Mouse (Mus musculus): Measurements from ENCODE around the gene Gm3448. TPM values are rescaled to one million over a fixed set of nuclear protein-coding genes. Genes with fewer than 3 reads are reported as not detected.
A peak's percentile ranks its signal among the peaks of the same experiment; 100 is the strongest.
"Not testable (repeated sequence)": the region's sequence is repeated elsewhere in the genome, so short reads cannot be mapped to it uniquely, and the experiment has no call there.

Gene Gm3448
- total RNA-seq, 2 experiments from 2014 or later = 1.2 to 1.4 TPM

DNA sequence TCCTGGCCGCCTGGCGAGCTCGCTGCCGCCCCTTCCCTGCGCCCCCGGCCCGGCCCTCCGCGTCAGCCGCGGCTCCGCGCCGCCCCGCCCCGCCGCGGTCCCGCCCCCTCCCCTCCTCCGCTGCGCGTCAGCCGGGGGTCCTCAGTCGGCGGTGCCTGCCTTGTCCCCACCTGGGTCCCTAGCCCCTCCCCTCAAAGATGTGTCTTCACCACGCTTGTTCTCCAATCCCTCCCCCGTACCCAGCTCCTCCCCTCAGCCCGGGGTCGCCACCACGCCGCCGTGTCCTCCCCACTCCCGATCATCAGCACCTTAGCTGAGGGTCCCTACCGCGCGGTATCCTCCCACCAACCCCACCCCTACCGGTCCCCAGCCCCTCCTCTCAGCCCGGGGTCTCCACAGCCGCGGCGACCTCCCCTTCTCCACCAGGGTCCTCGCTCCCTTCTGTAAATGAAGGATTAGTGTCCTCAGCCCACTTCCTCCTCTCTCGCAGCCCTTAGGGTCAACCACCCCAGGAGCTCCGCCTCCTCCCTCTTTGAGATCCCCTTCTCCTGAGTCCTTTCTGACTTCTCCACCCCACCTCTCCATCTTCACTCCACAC is 79.7 kb downstream of the Gm3448 start:
- intact Hi-C loops (cut with DNase I) = not testable (repeated sequence)

DNA sequence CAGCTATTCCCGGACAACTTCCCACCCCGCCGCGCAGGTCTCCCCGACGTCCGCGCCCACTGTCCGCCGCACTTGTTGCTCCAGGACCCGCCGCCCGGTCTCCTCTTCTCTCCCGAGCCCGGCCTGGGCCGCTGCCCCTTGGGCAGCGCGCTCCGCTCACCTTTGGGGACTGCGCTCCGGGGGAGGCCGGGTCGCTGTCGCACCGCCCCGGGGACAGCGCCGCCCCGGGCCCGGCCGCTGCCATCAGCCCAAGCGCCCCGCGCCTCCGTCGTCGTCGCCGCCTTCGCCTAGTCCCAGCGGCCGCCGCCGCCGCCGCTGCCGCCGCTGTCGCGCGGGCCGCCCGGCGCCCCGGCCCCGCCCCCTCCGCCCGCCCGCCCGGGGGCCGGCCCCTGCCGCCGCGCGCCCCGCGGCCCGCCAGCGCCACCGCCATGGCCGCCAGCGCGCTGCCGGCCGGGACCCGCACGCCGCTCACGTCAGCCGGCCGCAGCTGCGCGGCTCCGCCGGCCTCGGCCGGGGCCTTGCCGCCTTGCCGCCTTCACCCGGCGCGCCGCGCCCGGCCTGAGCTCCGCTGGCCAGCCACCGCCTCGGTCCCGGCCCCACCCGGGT is 80.3 kb downstream of the Gm3448 start, which contains the start of gene Phf10:
Gene Phf10, minus strand, starts transcription at position 323 of the 606 bp plus-strand sequence.
- intact Hi-C loops (cut with DNase I) = not testable (repeated sequence)
- DNase-seq = peak; percentile 37 to 63

More for the DNA sequence above, 79.7 kb downstream of the Gm3448 start:
- DNase-seq = not testable (repeated sequence)

DNA sequence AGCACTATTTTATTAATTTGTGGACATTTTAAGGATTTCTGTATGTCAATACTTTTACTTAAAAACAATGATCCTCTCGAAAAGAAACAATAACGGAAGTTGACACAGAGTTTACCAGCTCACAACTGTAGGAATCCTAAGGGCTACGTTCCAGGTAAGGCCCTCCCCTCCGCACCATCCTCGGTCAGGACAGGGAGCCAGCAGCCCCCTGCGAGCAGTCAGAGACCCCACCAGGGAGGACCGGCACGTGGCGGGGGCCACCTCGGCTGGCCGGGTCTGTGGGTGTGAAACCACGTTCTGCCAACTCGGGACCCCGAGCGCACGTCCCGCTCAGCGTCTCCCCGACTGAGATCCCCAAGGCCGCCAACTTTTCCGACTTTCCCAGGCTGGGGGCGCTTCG is 80.8 kb downstream of the Gm3448 start:
- peak; percentile 24 to 34 for DNase-seq

DNA sequence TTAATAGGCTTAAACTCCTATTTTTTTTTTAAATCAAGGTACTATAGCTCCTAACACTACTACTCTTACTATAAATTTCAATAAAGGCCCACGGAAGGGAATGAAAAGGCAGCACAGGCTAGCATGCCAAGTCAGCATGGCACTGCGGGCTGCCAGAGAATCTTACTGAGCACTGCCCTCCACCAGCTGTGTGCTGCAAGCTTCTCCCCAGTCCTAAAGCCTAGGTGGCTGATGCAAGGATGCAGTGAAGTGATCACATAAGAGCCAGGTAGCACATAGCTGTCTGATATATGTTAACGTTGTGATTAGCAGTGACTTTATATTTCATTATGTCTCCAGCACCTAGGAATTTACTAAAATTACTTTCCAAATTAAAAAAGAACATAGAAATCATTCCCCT is 81.4 kb downstream of the Gm3448 start:
- no peak for DNase-seq
- intact Hi-C loops (cut with DNase I) = no loop called here

More for the DNA sequence above, 80.8 kb downstream of the Gm3448 start:
- intact Hi-C loops (cut with DNase I) = no loop called here

DNA sequence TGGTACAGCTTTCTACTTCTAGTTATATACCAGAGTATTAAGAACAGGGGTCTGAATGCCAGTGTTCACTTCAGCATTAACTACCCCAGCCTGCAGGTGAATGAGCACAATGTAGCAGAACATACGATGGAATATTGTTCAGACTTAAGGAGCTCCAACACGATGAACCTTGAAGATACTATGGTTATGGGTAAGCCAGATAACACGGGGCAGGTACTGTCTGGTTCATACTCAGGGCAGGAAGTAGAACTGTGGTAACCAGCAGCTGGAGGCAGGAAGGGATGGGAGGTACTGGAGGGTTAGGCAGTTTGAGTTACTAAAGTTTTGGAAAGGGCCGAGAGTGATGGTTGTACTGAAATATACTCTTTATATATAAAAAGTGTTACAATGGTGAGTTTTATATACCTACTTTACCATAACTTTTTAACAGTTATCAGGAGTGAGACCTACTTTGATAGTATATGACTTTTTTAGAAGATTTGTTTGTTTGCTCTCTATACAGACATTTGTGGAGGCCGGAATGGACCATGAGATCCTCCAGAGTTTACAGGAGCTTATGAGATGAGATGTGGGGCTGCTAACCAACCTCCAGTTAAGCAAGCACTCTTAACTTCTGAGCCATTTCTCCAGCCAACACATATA is 82.5 kb downstream of the Gm3448 start:
- DNase-seq = no peak
- intact Hi-C loops (cut with DNase I) = no loop called here

DNA sequence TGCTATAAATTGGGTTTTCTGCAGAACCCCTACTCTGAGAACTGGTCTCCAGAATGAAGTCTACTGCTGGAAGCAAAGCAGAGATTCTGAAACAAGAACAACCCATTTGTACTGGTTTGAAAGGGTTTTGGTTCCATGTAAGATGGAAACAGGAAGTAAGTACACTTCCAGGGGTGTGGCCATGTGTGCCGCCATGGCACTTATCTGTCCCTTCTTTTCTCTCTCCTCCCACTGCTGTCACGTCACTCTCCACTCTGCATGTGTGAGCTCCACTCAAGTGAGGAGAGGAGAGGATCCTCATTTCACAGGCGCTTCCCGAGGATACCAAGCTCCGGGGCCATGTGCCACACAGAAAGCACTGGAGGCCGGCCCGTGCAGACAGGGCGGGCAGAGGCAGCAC is 87.9 kb downstream of the Gm3448 start:
- intact Hi-C loops (cut with DNase I) = no loop called here
- no peak for DNase-seq

DNA sequence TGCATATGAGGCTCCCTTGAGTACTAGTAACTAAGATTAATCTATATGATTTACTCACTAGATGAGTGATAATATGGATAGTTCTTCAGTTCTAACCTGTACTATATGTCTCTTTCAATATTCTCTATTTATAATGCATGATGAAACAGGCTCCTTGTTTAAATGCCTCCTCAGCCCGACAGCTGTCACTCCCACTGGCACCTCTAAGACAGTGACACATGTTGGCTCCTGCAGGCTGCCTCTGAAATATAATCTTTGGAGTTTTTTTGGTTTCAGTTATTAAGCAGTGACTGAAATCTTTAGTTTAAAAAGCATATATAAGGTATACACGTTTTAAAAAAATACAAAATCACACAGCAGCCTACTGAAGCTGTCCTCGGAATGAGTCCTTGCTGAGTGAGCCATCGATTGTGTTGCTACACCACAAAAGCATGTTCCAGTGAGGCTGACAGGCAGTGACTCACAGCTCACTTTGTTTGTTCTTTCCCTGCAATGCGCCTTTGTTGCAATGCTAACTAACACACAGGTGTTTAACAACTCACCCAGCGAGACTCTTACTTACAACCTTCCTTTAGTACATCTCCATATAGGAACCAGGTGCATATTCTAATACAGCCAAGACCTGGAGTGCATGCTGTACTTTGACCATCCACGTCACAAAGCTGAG is 92.0 kb downstream of the Gm3448 start:
- DNase-seq = no peak
- intact Hi-C loops (cut with DNase I) = no loop called here

Other genes with a start within 250 kb of the Gm3448 start
- 1 to 10 TPM in 1 of 2 experiments, under 1 TPM in 1; 0.35 to 1.1 TPM for gene Wdr27, start 98.4 kb downstream of the Gm3448 start, total RNA-seq (2021)
- 10 to 100 TPM; 11.9 to 14.7 TPM for gene 1600012H06Rik, start 98.4 kb downstream of the Gm3448 start, total RNA-seq (2021)
- gene Phf10, start 80.3 kb downstream of the Gm3448 start, total RNA-seq (2021) = 10 to 100 TPM; 50.9 to 51.3 TPM
- gene 9030025P20Rik, start 63.1 kb downstream of the Gm3448 start, total RNA-seq (2021) = 1 to 10 TPM; 1.3 to 1.8 TPM
- gene Gm3417, start 62.7 kb downstream of the Gm3448 start, total RNA-seq (2021) = not detected
- 1 to 10 TPM; 1.0 to 2.6 TPM for gene Gm3435, start 31.4 kb downstream of the Gm3448 start, total RNA-seq (2021)
- gene Ermard, start 329 bp downstream of the Gm3448 start, total RNA-seq (2021) = 10 to 100 TPM; 25.7 to 26.4 TPM
- not detected for gene Tcte3, start within 50 bp of the Gm3448 start, total RNA-seq (2021)

Data from heart, postnatal 36 days (tissue).